Mouse (Mus musculus) right cerebral cortex, postnatal 4 days (tissue): ENCODE measurements at regions not wholly inside any gene's neighbourhood (a gene's known extent, or its start where the extent isn't known, plus 50 kb on each side); places are given as distances from the start of the nearest gene placed in this dataset.

Experiments used
- DNase-seq: peaks from one replicate; pipeline ENCODE4 v3.0.0-alpha.2; 2022

- DNase-seq, result no peak
These were observed 99.8 kb downstream of the Lrrn1 start for GRCm38 (mm10) chr6:107629376-107629775.

GRCm38 (mm10) chr6:107645751-107646150, 116.2 kb downstream of the Lrrn1 start:
- DNase-seq, result no peak

GRCm38 (mm10) chr6:107653840-107654523, 124.4 kb downstream of the Lrrn1 start:
- DNase-seq, result no peak

- no peak for DNase-seq
These were observed 128.2 kb downstream of the Lrrn1 start for GRCm38 (mm10) chr6:107657805-107658204.

GRCm38 (mm10) chr6:107661009-107661764, 131.6 kb downstream of the Lrrn1 start:
- DNase-seq, result no peak

GRCm38 (mm10) chr6:107699298-107699697, 169.7 kb downstream of the Lrrn1 start:
- DNase-seq, result no peak

- DNase-seq, result no peak
These were observed 178.6 kb downstream of the Lrrn1 start for GRCm38 (mm10) chr6:107708185-107708584.

GRCm38 (mm10) chr6:107708608-107709007, 179.0 kb downstream of the Lrrn1 start:
- no peak for DNase-seq

GRCm38 (mm10) chr6:107710360-107710759, 180.8 kb downstream of the Lrrn1 start:
- peak; percentile 22 for DNase-seq

- peak; percentile 5 for DNase-seq
These were observed 181.9 kb downstream of the Lrrn1 start for GRCm38 (mm10) chr6:107711181-107712087.

- DNase-seq, result no peak
These were observed 183.5 kb downstream of the Lrrn1 start for GRCm38 (mm10) chr6:107713051-107713450.

- DNase-seq, result no peak
These were observed 187.6 kb downstream of the Lrrn1 start for GRCm38 (mm10) chr6:107717194-107717593.

- no peak for DNase-seq
These were observed 200.7 kb downstream of the Lrrn1 start for GRCm38 (mm10) chr6:107730294-107730693.

- no peak for DNase-seq
These were observed 205.2 kb downstream of the Lrrn1 start for GRCm38 (mm10) chr6:107734773-107735172.

- DNase-seq, result no peak
These were observed 219.7 kb downstream of the Lrrn1 start for GRCm38 (mm10) chr6:107749111-107749736.

- DNase-seq, result peak; percentile 2
These were observed 220.2 kb downstream of the Lrrn1 start for GRCm38 (mm10) chr6:107749794-107750193.

- no peak for DNase-seq
These were observed 222.6 kb downstream of the Lrrn1 start for GRCm38 (mm10) chr6:107752156-107752555.

- DNase-seq, result no peak
These were observed 225.6 kb downstream of the Lrrn1 start for GRCm38 (mm10) chr6:107755158-107755557.

GRCm38 (mm10) chr6:107770834-107771470, 241.4 kb downstream of the Lrrn1 start:
- DNase-seq, result no peak

GRCm38 (mm10) chr6:107784998-107785397, 255.4 kb downstream of the Lrrn1 start:
- DNase-seq, result no peak

GRCm38 (mm10) chr6:107788224-107788893, 258.8 kb downstream of the Lrrn1 start:
- no peak for DNase-seq

GRCm38 (mm10) chr6:107797845-107798244, 267.0 kb upstream of the Setmar start:
- no peak for DNase-seq
